Mouse (Mus musculus): ENCODE data around the gene Fgfr2. TPM values are rescaled to one million over a fixed set of nuclear protein-coding genes. Genes with fewer than 3 reads are reported as not detected.

The Fgfr2 gene
- polyA plus RNA-seq, 1 experiment, result 0.17 TPM

DNA sequence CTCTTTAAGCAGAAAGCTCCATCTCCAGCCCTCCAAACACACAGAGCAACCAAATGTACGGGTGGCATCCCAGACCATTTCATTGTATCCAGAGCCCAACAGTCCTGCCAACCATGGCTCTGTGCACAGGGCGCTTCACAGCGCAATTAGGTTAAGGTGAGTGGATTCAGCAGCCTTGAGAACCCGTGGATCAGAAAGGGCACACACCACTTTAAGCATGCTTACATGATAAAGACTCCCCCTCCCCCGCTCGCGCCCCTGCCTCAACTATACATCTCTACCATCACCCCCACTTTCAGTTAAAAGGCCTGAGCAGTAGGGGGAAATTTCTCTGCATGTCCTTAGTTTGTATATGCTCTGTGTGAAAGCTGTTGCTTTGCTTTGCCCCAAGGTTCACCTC lies 2785.5 kb downstream of the Fgfr2 start:
- H3K4me2 ChIP-seq (ENCODE audit: low read depth), result no peak overlapping the region
- H3K79me2 ChIP-seq (ENCODE audit: control insufficient read depth, insufficient read depth), result no peaks in the 10 kb centered on the region
- H3K4me3 ChIP-seq, result no peak overlapping the region
- H3K27me3 ChIP-seq (ENCODE audit: control insufficient read depth, insufficient read depth, insufficient read length), result peaks cover 15% of the 10 kb centered on the region
- no peak overlapping the region for H3ac ChIP-seq (ENCODE audit: control insufficient read depth, insufficient read length)
- no peaks in the 10 kb centered on the region for H3K36me3 ChIP-seq (ENCODE audit: control insufficient read depth, insufficient read depth)
- no peak for TF ChIP-seq REST (IDR thresholded peaks at IDR 0.05; ENCODE audit: insufficient read depth, insufficient read length)
- TF ChIP-seq TCF12 (IDR thresholded peaks at IDR 0.05; ENCODE audit: insufficient read depth, poor library complexity, severe bottlenecking), result no peak
- TF ChIP-seq POLR2A (IDR thresholded peaks at IDR 0.05; ENCODE audit: insufficient read length, low read depth), result no peak
- no peak for TF ChIP-seq USF1 (IDR thresholded peaks at IDR 0.05; ENCODE audit: low read depth)
- TF ChIP-seq E2F4 (IDR thresholded peaks at IDR 0.05; ENCODE audit: insufficient read depth), result no peak
- no peak for TF ChIP-seq SRF (IDR thresholded peaks at IDR 0.05; ENCODE audit: control insufficient read depth, insufficient read length, low read depth)
- TF ChIP-seq MYOD1 (IDR thresholded peaks at IDR 0.05; ENCODE audit: control insufficient read depth in 1 of 3, insufficient read length in 2 of 3, low read depth in 2 of 3), result no peak
- TF ChIP-seq CEBPB (IDR thresholded peaks at IDR 0.05; ENCODE audit: insufficient read depth, poor library complexity, severe bottlenecking), result no peak
- TF ChIP-seq TCF3 (IDR thresholded peaks at IDR 0.05; ENCODE audit: insufficient read length, low read depth), result no peak
- no peak for TF ChIP-seq POLR2AphosphoS2 (IDR thresholded peaks at IDR 0.05; ENCODE audit: insufficient read length, low read depth)
- no peak for TF ChIP-seq MYOG (IDR thresholded peaks at IDR 0.05; ENCODE audit: control insufficient read depth in 1 of 3, insufficient read depth in 1 of 3, insufficient read length in 2 of 3, low read depth in 2 of 3)
- no peak for TF ChIP-seq MAX (IDR thresholded peaks at IDR 0.05; ENCODE audit: low read depth)

DNA sequence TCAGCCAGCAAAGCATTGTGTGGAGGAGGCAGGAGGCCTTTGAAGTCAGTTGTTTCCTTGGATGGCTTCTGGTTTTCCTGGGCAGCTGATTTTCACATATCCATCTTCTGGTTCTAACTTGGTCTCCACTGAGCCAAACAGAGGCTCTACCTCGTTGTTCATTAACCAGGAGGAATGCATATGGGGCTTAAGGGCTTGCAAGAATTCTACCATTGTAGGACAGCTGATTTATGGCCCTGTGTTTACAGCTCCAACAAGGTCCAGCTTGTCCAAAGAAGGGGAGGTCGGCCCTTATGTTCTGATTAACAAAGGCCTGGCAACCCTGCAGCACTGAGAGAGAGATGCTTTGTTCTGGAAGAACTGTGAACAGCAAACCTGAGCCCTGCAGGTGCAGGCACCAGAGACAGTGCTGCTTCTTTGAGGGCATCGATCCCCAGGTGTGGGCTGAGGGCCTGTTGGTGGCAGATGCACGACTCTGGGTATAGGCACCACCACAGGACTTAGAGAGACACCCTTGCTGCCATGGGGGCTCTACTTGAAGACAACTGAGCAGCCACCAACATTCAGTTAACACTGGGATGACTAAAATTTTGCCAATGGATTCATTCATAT lies 2787.6 kb downstream of the Fgfr2 start:
- H3K79me2 ChIP-seq (ENCODE audit: control insufficient read depth, insufficient read depth), result no peaks in the 10 kb centered on the region
- H3K36me3 ChIP-seq (ENCODE audit: control insufficient read depth, insufficient read depth), result no peaks in the 10 kb centered on the region
- TF ChIP-seq MYOD1 (IDR thresholded peaks at IDR 0.05; ENCODE audit: control insufficient read depth in 1 of 3, insufficient read length in 2 of 3, low read depth in 2 of 3) (no peak), CEBPB (IDR thresholded peaks at IDR 0.05; ENCODE audit: insufficient read depth, poor library complexity, severe bottlenecking) (no peak), SRF (IDR thresholded peaks at IDR 0.05; ENCODE audit: control insufficient read depth, insufficient read length, low read depth) (no peak), REST (IDR thresholded peaks at IDR 0.05; ENCODE audit: insufficient read depth, insufficient read length) (no peak), POLR2AphosphoS2 (IDR thresholded peaks at IDR 0.05; ENCODE audit: insufficient read length, low read depth) (no peak), E2F4 (IDR thresholded peaks at IDR 0.05; ENCODE audit: insufficient read depth) (no peak), POLR2A (IDR thresholded peaks at IDR 0.05; ENCODE audit: insufficient read length, low read depth) (no peak), TCF3 (IDR thresholded peaks at IDR 0.05; ENCODE audit: insufficient read length, low read depth) (no peak), MAX (IDR thresholded peaks at IDR 0.05; ENCODE audit: low read depth) (no peak), USF1 (IDR thresholded peaks at IDR 0.05; ENCODE audit: low read depth) (no peak), MYOG (IDR thresholded peaks at IDR 0.05; ENCODE audit: control insufficient read depth in 1 of 3, insufficient read depth in 1 of 3, insufficient read length in 2 of 3, low read depth in 2 of 3) (no peak), TCF12 (IDR thresholded peaks at IDR 0.05; ENCODE audit: insufficient read depth, poor library complexity, severe bottlenecking) (no peak)
- no peak overlapping the region for H3K4me3 ChIP-seq
- H3K27me3 ChIP-seq (ENCODE audit: control insufficient read depth, insufficient read depth, insufficient read length), result peaks cover 8% of the 10 kb centered on the region
- H3K4me2 ChIP-seq (ENCODE audit: low read depth), result no peak overlapping the region
- H3ac ChIP-seq (ENCODE audit: control insufficient read depth, insufficient read length), result no peak overlapping the region

DNA sequence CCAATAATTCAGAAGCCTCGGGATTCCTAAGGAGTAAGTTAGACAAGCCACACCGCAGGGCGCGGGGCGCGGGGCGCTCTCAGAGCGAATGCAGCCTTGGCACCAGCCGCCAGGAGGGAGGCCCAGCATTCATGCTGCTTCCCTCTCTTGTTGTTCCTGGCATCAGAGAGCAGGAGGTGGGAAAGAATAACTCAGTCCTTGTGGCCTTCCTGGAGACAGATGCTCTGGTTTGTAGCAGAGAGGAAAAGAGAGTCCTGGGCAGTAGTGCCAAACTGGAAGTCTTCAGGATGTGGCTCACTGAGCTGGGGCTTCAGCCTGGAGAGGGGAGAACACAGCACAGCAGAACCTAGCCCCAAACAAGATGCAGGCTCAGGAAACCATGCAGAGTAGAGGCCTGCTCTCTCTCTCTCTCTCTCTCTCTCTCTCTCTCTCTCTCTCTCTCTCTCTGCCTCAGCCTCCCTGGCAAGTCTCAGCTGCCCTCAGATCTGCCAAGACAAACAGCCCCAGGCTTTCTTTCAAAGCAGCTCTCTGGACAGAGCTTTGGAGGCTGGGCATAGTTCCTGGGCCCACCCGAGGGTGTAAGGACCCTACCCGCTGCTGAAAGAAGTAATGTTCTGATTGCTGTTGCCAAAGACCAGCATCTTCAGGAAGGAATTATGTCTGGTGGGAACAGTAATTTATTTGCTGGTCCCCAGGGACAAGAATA lies 2790.5 kb downstream of the Fgfr2 start:
- TF ChIP-seq MYOD1 (IDR thresholded peaks at IDR 0.05; ENCODE audit: control insufficient read depth in 1 of 3, insufficient read length in 2 of 3, low read depth in 2 of 3), result no peak
- TF ChIP-seq REST (IDR thresholded peaks at IDR 0.05; ENCODE audit: insufficient read depth, insufficient read length), result no peak
- TF ChIP-seq CEBPB (IDR thresholded peaks at IDR 0.05; ENCODE audit: insufficient read depth, poor library complexity, severe bottlenecking), result no peak
- no peak for TF ChIP-seq TCF3 (IDR thresholded peaks at IDR 0.05; ENCODE audit: insufficient read length, low read depth)
- TF ChIP-seq POLR2AphosphoS2 (IDR thresholded peaks at IDR 0.05; ENCODE audit: insufficient read length, low read depth), result no peak
- TF ChIP-seq POLR2A (IDR thresholded peaks at IDR 0.05; ENCODE audit: insufficient read length, low read depth), result no peak
- no peak for TF ChIP-seq TCF12 (IDR thresholded peaks at IDR 0.05; ENCODE audit: insufficient read depth, poor library complexity, severe bottlenecking)
- no peak for TF ChIP-seq E2F4 (IDR thresholded peaks at IDR 0.05; ENCODE audit: insufficient read depth)
- no peak for TF ChIP-seq MAX (IDR thresholded peaks at IDR 0.05; ENCODE audit: low read depth)
- no peak for TF ChIP-seq MYOG (IDR thresholded peaks at IDR 0.05; ENCODE audit: control insufficient read depth in 1 of 3, insufficient read depth in 1 of 3, insufficient read length in 2 of 3, low read depth in 2 of 3)
- TF ChIP-seq SRF (IDR thresholded peaks at IDR 0.05; ENCODE audit: control insufficient read depth, insufficient read length, low read depth), result no peak
- TF ChIP-seq USF1 (IDR thresholded peaks at IDR 0.05; ENCODE audit: low read depth), result no peak
- Histone ChIP-seq H3K4me2 (ENCODE audit: low read depth) (no peak overlapping the region), H3K79me2 (ENCODE audit: control insufficient read depth, insufficient read depth) (no peaks in the 10 kb centered on the region), H3K4me3 (no peak overlapping the region), H3ac (ENCODE audit: control insufficient read depth, insufficient read length) (no peak overlapping the region), H3K27me3 (ENCODE audit: control insufficient read depth, insufficient read depth, insufficient read length) (peaks cover 15% of the 10 kb centered on the region), H3K36me3 (ENCODE audit: control insufficient read depth, insufficient read depth) (no peaks in the 10 kb centered on the region)

DNA sequence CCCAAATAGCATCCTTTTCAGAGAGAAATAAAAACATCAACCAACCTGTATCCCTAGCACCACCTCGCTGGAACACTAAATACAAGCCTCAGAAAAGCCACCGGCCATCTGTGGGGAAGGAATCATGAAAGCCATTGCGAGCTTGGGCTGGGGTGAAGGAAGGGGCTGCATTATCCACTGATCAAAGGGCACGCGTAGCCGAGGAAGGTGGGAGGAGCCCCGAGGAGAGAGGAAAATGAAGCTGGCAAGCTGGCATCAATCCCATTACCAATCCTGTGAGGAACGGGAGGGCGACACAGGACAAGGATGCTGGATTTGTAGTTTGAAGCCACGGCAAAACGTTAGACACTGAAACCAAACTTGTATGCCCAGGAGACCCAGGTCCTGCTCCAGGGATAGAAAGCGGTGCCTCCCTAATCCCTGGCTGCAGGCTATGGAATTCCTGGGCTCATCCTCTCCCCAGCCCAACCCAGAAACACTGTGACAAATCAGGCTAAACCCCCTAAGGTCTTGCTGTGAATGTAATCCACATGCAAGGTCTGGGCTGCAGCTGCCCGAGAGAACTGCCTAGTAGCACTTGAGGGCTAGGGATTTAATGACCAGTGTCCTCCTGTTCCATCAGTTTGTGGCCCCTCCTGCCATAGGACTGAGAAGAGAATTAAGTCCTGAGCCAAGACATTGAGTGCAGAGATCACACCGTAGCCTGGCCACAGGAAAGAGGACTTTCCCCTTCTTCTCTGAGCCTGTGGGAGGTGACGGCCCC lies 2795.4 kb downstream of the Fgfr2 start:
- no peak overlapping the region for H3K4me2 ChIP-seq (ENCODE audit: low read depth)
- peaks cover 17% of the 10 kb centered on the region for H3K27me3 ChIP-seq (ENCODE audit: control insufficient read depth, insufficient read depth, insufficient read length)
- H3K79me2 ChIP-seq (ENCODE audit: control insufficient read depth, insufficient read depth), result no peaks in the 10 kb centered on the region
- H3K36me3 ChIP-seq (ENCODE audit: control insufficient read depth, insufficient read depth), result no peaks in the 10 kb centered on the region
- H3K4me3 ChIP-seq, result no peak overlapping the region
- TF ChIP-seq POLR2AphosphoS2 (IDR thresholded peaks at IDR 0.05; ENCODE audit: insufficient read length, low read depth) (no peak), TCF12 (IDR thresholded peaks at IDR 0.05; ENCODE audit: insufficient read depth, poor library complexity, severe bottlenecking) (no peak), MYOG (IDR thresholded peaks at IDR 0.05; ENCODE audit: control insufficient read depth in 1 of 3, insufficient read depth in 1 of 3, insufficient read length in 2 of 3, low read depth in 2 of 3) (no peak), MYOD1 (IDR thresholded peaks at IDR 0.05; ENCODE audit: control insufficient read depth in 1 of 3, insufficient read length in 2 of 3, low read depth in 2 of 3) (no peak), POLR2A (IDR thresholded peaks at IDR 0.05; ENCODE audit: insufficient read length, low read depth) (no peak), TCF3 (IDR thresholded peaks at IDR 0.05; ENCODE audit: insufficient read length, low read depth) (no peak), CEBPB (IDR thresholded peaks at IDR 0.05; ENCODE audit: insufficient read depth, poor library complexity, severe bottlenecking) (no peak), USF1 (IDR thresholded peaks at IDR 0.05; ENCODE audit: low read depth) (no peak), SRF (IDR thresholded peaks at IDR 0.05; ENCODE audit: control insufficient read depth, insufficient read length, low read depth) (no peak), REST (IDR thresholded peaks at IDR 0.05; ENCODE audit: insufficient read depth, insufficient read length) (no peak), E2F4 (IDR thresholded peaks at IDR 0.05; ENCODE audit: insufficient read depth) (no peak), MAX (IDR thresholded peaks at IDR 0.05; ENCODE audit: low read depth) (no peak)
- no peak overlapping the region for H3ac ChIP-seq (ENCODE audit: control insufficient read depth, insufficient read length)
